Mouse (Mus musculus) hindbrain, embryonic 14.5 days (tissue): ENCODE measurements around the gene Lrrc20. TPM values are rescaled to one million over a fixed set of nuclear protein-coding genes. Genes with fewer than 3 reads are reported as not detected.

Experiments
- ATAC-seq: fragments of 200-750 bp; cut with Nextera tagmentation; 2 replicates; pipeline ENCODE4 v1.8.0; 2017; ENCODE audit warnings: moderate number of reproducible peaks, mild to moderate bottlenecking, moderate TSS enrichment, moderate library complexity; ENCODE audit not compliant: low FRiP score
- DNase-seq: peaks from one replicate; pipeline ENCODE4 v3.0.0-alpha.2; 2015; ENCODE audit warnings: low spot score
- H3K27ac ChIP-seq: fragments of 300-500 bp; sonication (generic); 2 replicates; pipeline ENCODE4 v1.5.1; 2014; ENCODE audit warnings: mild to moderate bottlenecking, moderate library complexity
- H3K27me3 ChIP-seq: fragments of 300-500 bp; sonication (generic); 2 replicates; pipeline ENCODE4 v1.6.1; 2014; ENCODE audit warnings: mild to moderate bottlenecking, low read length, mixed read lengths; ENCODE audit not compliant: control insufficient read depth, insufficient read depth
- H3K36me3 ChIP-seq: fragments of 300-500 bp; sonication (generic); replicated peaks from 2 replicates; pipeline ENCODE4 v1.6.1; 2014; ENCODE audit not compliant: control insufficient read depth, insufficient read depth
- H3K4me1 ChIP-seq: fragments of 300-500 bp; sonication (generic); replicated peaks from 2 replicates; pipeline ENCODE4 v1.6.1; 2014; ENCODE audit warnings: antibody characterized with exemption, low read length, mixed read lengths; ENCODE audit not compliant: control insufficient read depth, insufficient read depth
- H3K4me2 ChIP-seq: fragments of 300-500 bp; sonication (generic); replicated peaks from 2 replicates; pipeline ENCODE4 v1.6.1; 2014; ENCODE audit warnings: mild to moderate bottlenecking, moderate library complexity
- H3K4me3 ChIP-seq: fragments of 300-500 bp; sonication (generic); replicated peaks from 2 replicates; pipeline ENCODE4 v1.5.1; 2014; ENCODE audit warnings: mild to moderate bottlenecking, low read length
- H3K9ac ChIP-seq: fragments of 300-500 bp; sonication (generic); 2 replicates; pipeline ENCODE4 v1.6.1; 2014
- H3K9me3 ChIP-seq: fragments of 300-500 bp; sonication (generic); 2 replicates; pipeline ENCODE4 v1.6.1; 2016; ENCODE audit warnings: low read length; ENCODE audit not compliant: control insufficient read depth
- WGBS: fragments of 180-500 bp; shearing (Covaris S2); extraction: QIAGEN DNeasy Blood & Tissue Kit; methylation state at CpG from one replicate; pipeline ENCODE4 v1.1.7; 2014; 5-methylcytosine and 5-hydroxymethylcytosine counted together
- polyA plus RNA-seq: library from polyadenylated mRNA; unstranded; fragments of >200 nt; fragmentation: Nextera tagmentation; extraction: Ambion mirVana; gene quantifications from 2 replicates; pipeline ENCODE4 v1.2.1, GENCODE M21; 2014

The Lrrc20 gene
- 14.1 and 15.1 TPM in 2 replicates for polyA plus RNA-seq

GRCm38 (mm10) chr10:61475594-61476439 lies at the start of gene Lrrc20:
Gene Lrrc20, plus strand, starts transcription at chr10:61475801.
- WGBS = under 1% methylated on average over 68 of the region's 70 CpGs
- Histone ChIP-seq H3K36me3 (no peaks in the 10 kb centered on the region), H3K9ac (peak within 1 kb of the TSS; percentile 61), H3K27me3 (no peaks in the 10 kb centered on the region), H3K27ac (peak within 1 kb of the TSS; percentile 60), H3K4me2 (peak within 1 kb of the TSS; percentile 90), H3K4me1 (peaks cover 18% of the 10 kb centered on the region; the same call in 1 of the 2 replicates), H3K4me3 (peak within 1 kb of the TSS; percentile 61), H3K9me3 (no peaks in the 10 kb centered on the region)
- ATAC-seq (peak; percentile 98), DNase-seq (peak; percentile 92)

- Histone ChIP-seq H3K4me3 (no peak overlapping the region), H3K9ac (no peak overlapping the region), H3K9me3 (no peaks in the 10 kb centered on the region), H3K27ac (no peak overlapping the region), H3K36me3 (peaks cover 25% of the 10 kb centered on the region), H3K4me2 (no peak overlapping the region), H3K27me3 (peaks cover under 1% of the 10 kb centered on the region; the same call in 1 of the 2 replicates), H3K4me1 (no peaks in the 10 kb centered on the region)
- DNase-seq (no peak), ATAC-seq (no peak)
- WGBS = 61% methylated on average over 2 of the region's 2 CpGs
Measured at GRCm38 (mm10) chr10:61426251-61426757, 49.3 kb upstream of the Lrrc20 start.

- Histone ChIP-seq H3K27ac (no peak overlapping the region), H3K4me2 (no peak overlapping the region), H3K27me3 (no peaks in the 10 kb centered on the region), H3K9ac (no peak overlapping the region), H3K36me3 (peaks cover 39% of the 10 kb centered on the region), H3K4me1 (no peaks in the 10 kb centered on the region), H3K9me3 (no peaks in the 10 kb centered on the region), H3K4me3 (no peak overlapping the region)
- 87% methylated on average over 6 of the region's 6 CpGs for WGBS
- DNase-seq (no peak), ATAC-seq (no peak)
Measured at GRCm38 (mm10) chr10:61427951-61428350, 47.6 kb upstream of the Lrrc20 start.

- Histone ChIP-seq H3K4me1 (no peaks in the 10 kb centered on the region), H3K4me3 (no peak overlapping the region), H3K36me3 (peaks cover 43% of the 10 kb centered on the region), H3K27ac (no peak overlapping the region), H3K9me3 (no peaks in the 10 kb centered on the region), H3K9ac (no peak overlapping the region), H3K27me3 (no peaks in the 10 kb centered on the region), H3K4me2 (no peak overlapping the region)
- 47% methylated on average over 4 of the region's 4 CpGs for WGBS
- peak; percentile 29; the same call in 1 of the 2 replicates for ATAC-seq
- DNase-seq = no peak
Measured at GRCm38 (mm10) chr10:61428416-61428815, 47.2 kb upstream of the Lrrc20 start.

- Histone ChIP-seq H3K4me2 (no peak overlapping the region), H3K27me3 (no peaks in the 10 kb centered on the region), H3K27ac (no peak overlapping the region), H3K4me3 (no peak overlapping the region), H3K36me3 (peaks cover 50% of the 10 kb centered on the region), H3K9ac (no peak overlapping the region), H3K4me1 (no peaks in the 10 kb centered on the region), H3K9me3 (no peaks in the 10 kb centered on the region)
- DNase-seq (no peak), ATAC-seq (no peak)
- WGBS = 92% methylated on average over 5 of the region's 5 CpGs
Measured at GRCm38 (mm10) chr10:61429043-61429442, 46.6 kb upstream of the Lrrc20 start.

- Histone ChIP-seq H3K4me1 (no peaks in the 10 kb centered on the region), H3K9me3 (no peaks in the 10 kb centered on the region), H3K4me3 (no peak overlapping the region), H3K36me3 (peaks cover 60% of the 10 kb centered on the region), H3K27ac (no peak overlapping the region), H3K9ac (no peak overlapping the region), H3K4me2 (no peak overlapping the region), H3K27me3 (no peaks in the 10 kb centered on the region)
- DNase-seq (no peak), ATAC-seq (no peak)
- WGBS = 93% methylated on average over 9 of the region's 9 CpGs
Measured at GRCm38 (mm10) chr10:61431375-61431774, 44.2 kb upstream of the Lrrc20 start.

- no peak overlapping the region for H3K9ac ChIP-seq
- H3K27ac ChIP-seq = no peak overlapping the region
- H3K4me3 ChIP-seq = no peak overlapping the region
- DNase-seq (no peak), ATAC-seq (no peak)
- H3K4me2 ChIP-seq = no peak overlapping the region
- peaks cover 14% of the 10 kb centered on the region; the same call in 1 of the 2 replicates for H3K4me1 ChIP-seq
- H3K27me3 ChIP-seq = no peaks in the 10 kb centered on the region
- H3K36me3 ChIP-seq = no peaks in the 10 kb centered on the region
- WGBS = 92% methylated on average over 7 of the region's 7 CpGs
- no peaks in the 10 kb centered on the region for H3K9me3 ChIP-seq
Measured at GRCm38 (mm10) chr10:61440202-61440800, 35.3 kb upstream of the Lrrc20 start.

GRCm38 (mm10) chr10:61443456-61443855 lies 32.1 kb upstream of the Lrrc20 start:
- H3K4me2 ChIP-seq = no peak overlapping the region
- H3K9ac ChIP-seq = no peak overlapping the region
- no peak overlapping the region; the same call in 1 of the 2 replicates for H3K27ac ChIP-seq
- DNase-seq (no peak), ATAC-seq (no peak)
- H3K9me3 ChIP-seq = no peaks in the 10 kb centered on the region
- WGBS = 65% methylated on average over 6 of the region's 6 CpGs
- H3K4me3 ChIP-seq = no peak overlapping the region
- no peaks in the 10 kb centered on the region for H3K36me3 ChIP-seq
- H3K4me1 ChIP-seq = peaks cover 20% of the 10 kb centered on the region; the same call in 1 of the 2 replicates
- no peaks in the 10 kb centered on the region for H3K27me3 ChIP-seq

GRCm38 (mm10) chr10:61443876-61444275 lies 31.7 kb upstream of the Lrrc20 start:
- H3K27ac ChIP-seq = no peak overlapping the region

More at GRCm38 (mm10) chr10:61443876-61444275, 31.7 kb upstream of the Lrrc20 start:
- 80% methylated on average over 1 of the region's 1 CpGs for WGBS
- Histone ChIP-seq H3K4me1 (peaks cover 20% of the 10 kb centered on the region; the same call in 1 of the 2 replicates), H3K4me2 (no peak overlapping the region), H3K9ac (no peak overlapping the region), H3K4me3 (no peak overlapping the region), H3K9me3 (no peaks in the 10 kb centered on the region), H3K36me3 (no peaks in the 10 kb centered on the region), H3K27me3 (no peaks in the 10 kb centered on the region)
- DNase-seq (no peak), ATAC-seq (no peak)
